Mouse (Mus musculus): Measurements from ENCODE around the gene Dynlrb2.

DNA sequence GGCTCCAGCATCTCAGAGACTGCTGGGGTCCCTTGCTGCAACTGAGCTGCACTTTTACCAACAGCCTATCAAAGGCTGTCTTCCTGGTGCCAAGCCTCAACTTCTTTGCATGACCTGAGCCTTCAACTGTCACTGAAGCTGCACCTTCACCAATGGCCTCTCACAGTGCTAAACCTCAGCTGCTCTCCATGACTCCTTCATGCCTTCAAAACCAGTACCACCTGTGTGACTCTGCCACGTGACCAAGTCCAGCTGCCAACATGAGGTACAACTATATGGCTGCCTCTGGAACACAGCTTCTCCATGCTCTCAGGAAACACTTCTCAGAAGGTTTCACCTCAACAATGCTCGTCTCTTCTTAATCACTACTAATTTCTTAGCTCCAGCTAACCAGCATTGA is 16.2 kb upstream of the Dynlrb2 start:
- TF ChIP-seq POLR2A (IDR thresholded peaks at IDR 0.05; ENCODE audit: low read depth, low read length) (no peak), KAT2A (IDR thresholded peaks at IDR 0.05; ENCODE audit: insufficient replicate concordance, low read length) (no peak), ETS1 (conservative IDR thresholded peaks at IDR 0.05; ENCODE audit: low read depth, low read length) (no peak), CTCF (conservative IDR thresholded peaks at IDR 0.05 in 1 of 2, IDR thresholded peaks at IDR 0.05 in 1 of 2; ENCODE audit: low read depth in 2 of 2, low read length in 2 of 2) (no peak), POLR2AphosphoS2 (IDR thresholded peaks at IDR 0.05; ENCODE audit: low read depth, low read length) (no peak), NELFE (IDR thresholded peaks at IDR 0.05; ENCODE audit: low read depth, low read length) (no peak), EP300 (IDR thresholded peaks at IDR 0.05; ENCODE audit: low read length) (no peak), MAZ (IDR thresholded peaks at IDR 0.05; ENCODE audit: low read depth, low read length) (no peak), USF1 (IDR thresholded peaks at IDR 0.05; ENCODE audit: low read depth, low read length) (no peak), MAX (IDR thresholded peaks at IDR 0.05; ENCODE audit: low read length) (no peak), E2F4 (IDR thresholded peaks at IDR 0.05; ENCODE audit: insufficient replicate concordance, low read depth, low read length) (no peak), ZNF384 (IDR thresholded peaks at IDR 0.05; ENCODE audit: low read depth, low read length) (no peak), ELF1 (IDR thresholded peaks at IDR 0.05; ENCODE audit: low read depth, low read length) (no peak), ZMIZ1 (IDR thresholded peaks at IDR 0.05; ENCODE audit: low read depth, low read length) (no peak)

Data from CH12.LX (cell line).